In the genomic region with DNA sequence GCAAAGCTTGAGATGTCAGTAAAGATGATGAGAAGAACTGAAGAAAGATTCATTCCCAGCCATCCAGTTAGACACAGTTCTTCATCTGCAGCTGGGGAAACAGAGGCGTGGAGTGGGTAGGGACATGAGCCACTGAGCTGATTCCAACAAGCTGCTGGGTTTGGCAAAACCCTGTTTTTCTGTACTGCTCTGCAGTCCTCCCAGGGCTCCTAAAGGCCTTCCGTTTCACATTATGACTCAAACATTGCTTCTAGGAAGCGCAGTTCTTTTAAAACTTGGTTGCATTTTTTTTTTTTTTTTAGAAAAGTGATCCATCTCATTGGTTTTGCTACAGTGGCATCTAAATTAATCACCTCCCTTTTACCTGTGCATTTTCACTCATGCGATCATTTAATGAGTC, we compare ENCODE assay signal across 1 mouse cellular context.
TF ChIP-seq lines count a peak whose summit lies in the region.

No protein-coding gene starts in this region.

TF ChIP-seq in CH12.LX, 34 proteins besides CTCF, POLR2A, EP300 and RAD21 (continued from another document):
- no peak for TF ChIP-seq E2F4 (IDR thresholded peaks at IDR 0.05; ENCODE audit: insufficient replicate concordance, low read depth, low read length)
- TF ChIP-seq CHD2 (IDR thresholded peaks at IDR 0.05; ENCODE audit: low read length), result no peak
- TF ChIP-seq SIN3A (IDR thresholded peaks at IDR 0.05; ENCODE audit: low read length), result no peak
- peak; percentile 52; the same call in 1 of the 2 replicates for TF ChIP-seq ETS1 (conservative IDR thresholded peaks at IDR 0.05; ENCODE audit: low read depth, low read length)
- peak; percentile 86 for TF ChIP-seq IRF4 (IDR thresholded peaks at IDR 0.05; ENCODE audit: low read depth, low read length)
- TF ChIP-seq POLR2AphosphoS2 (IDR thresholded peaks at IDR 0.05; ENCODE audit: low read depth, low read length), result no peak
- TF ChIP-seq ZKSCAN1 (IDR thresholded peaks at IDR 0.05; ENCODE audit: borderline replicate concordance, low read depth, low read length), result no peak
- TF ChIP-seq SMC3 (IDR thresholded peaks at IDR 0.05; ENCODE audit: low read depth, low read length), result no peak; the same call in 1 of the 2 replicates
- TF ChIP-seq ELF1 (IDR thresholded peaks at IDR 0.05; ENCODE audit: low read depth, low read length), result no peak
- no peak for TF ChIP-seq USF1 (IDR thresholded peaks at IDR 0.05; ENCODE audit: low read depth, low read length)
- no peak for TF ChIP-seq USF2 (conservative IDR thresholded peaks at IDR 0.05; ENCODE audit: low read depth, low read length)
